Mouse (Mus musculus) heart, embryonic 13.5 days (tissue): ENCODE results near the gene Tbc1d1. TPM values are rescaled to one million over a fixed set of nuclear protein-coding genes. Genes with fewer than 3 reads are reported as not detected.

Experiments
- ATAC-seq: fragments of 200-750 bp; cut with Nextera tagmentation; 2 replicates; pipeline ENCODE4 v1.8.0; 2017; ENCODE audit warnings: moderate TSS enrichment; ENCODE audit not compliant: insufficient number of reproducible peaks, low FRiP score, low TSS enrichment; ENCODE audit errors: extremely low read depth
- H3K27ac ChIP-seq: fragments of 300-500 bp; sonication (generic); replicated peaks from 2 replicates; pipeline ENCODE4 v1.5.1; 2015; ENCODE audit warnings: moderate library complexity, mild to moderate bottlenecking, inconsistent platforms
- H3K27me3 ChIP-seq: fragments of 300-500 bp; sonication (generic); replicated peaks from 2 replicates; pipeline ENCODE4 v1.6.1; 2015; ENCODE audit warnings: mild to moderate bottlenecking, inconsistent platforms
- H3K36me3 ChIP-seq: fragments of 300-500 bp; sonication (generic); 2 replicates; pipeline ENCODE4 v1.6.1; 2015; ENCODE audit warnings: mild to moderate bottlenecking, inconsistent platforms
- H3K4me1 ChIP-seq: fragments of 300-500 bp; sonication (generic); 2 replicates; pipeline ENCODE4 v1.6.1; 2015; ENCODE audit warnings: inconsistent platforms
- H3K4me2 ChIP-seq: fragments of 300-500 bp; sonication (generic); 2 replicates; pipeline ENCODE4 v1.6.1; 2015; ENCODE audit warnings: inconsistent platforms, mild to moderate bottlenecking, moderate library complexity
- H3K4me3 ChIP-seq: fragments of 300-500 bp; sonication (generic); 2 replicates; pipeline ENCODE4 v1.5.1; 2015; ENCODE audit warnings: moderate library complexity, mild to moderate bottlenecking, inconsistent platforms
- H3K9ac ChIP-seq: fragments of 300-500 bp; sonication (generic); 2 replicates; pipeline ENCODE4 v1.6.1; 2015; ENCODE audit warnings: inconsistent platforms, mild to moderate bottlenecking, moderate library complexity
- H3K9me3 ChIP-seq: fragments of 300-500 bp; sonication (generic); 2 replicates; pipeline ENCODE4 v1.6.1; 2016; ENCODE audit warnings: inconsistent platforms
- WGBS: fragments of 180-500 bp; shearing (Covaris S2); methylation state at CpG from one replicate; pipeline ENCODE4 v1.1.7; 2015; ENCODE audit warnings: mixed read lengths; 5-methylcytosine and 5-hydroxymethylcytosine counted together
- polyA plus RNA-seq: library from polyadenylated mRNA; unstranded; fragments of >200 nt; fragmentation: Nextera tagmentation; extraction: Ambion mirVana; gene quantifications from 2 replicates; pipeline ENCODE4 v1.2.1, GENCODE M21; 2015

Gene Tbc1d1
- polyA plus RNA-seq, 1 experiment from 2014 or later: 25.4 TPM

- Histone ChIP-seq H3K9ac (no peak overlapping the region), H3K36me3 (no peaks in the 10 kb centered on the region), H3K27ac (no peak overlapping the region), H3K27me3 (no peaks in the 10 kb centered on the region), H3K4me1 (peaks cover 8% of the 10 kb centered on the region), H3K4me2 (no peak overlapping the region), H3K4me3 (no peak overlapping the region), H3K9me3 (no peaks in the 10 kb centered on the region)
- ATAC-seq: no peak
- 71% methylated on average over 4 of the region's 4 CpGs for WGBS
Measured at GRCm38 (mm10) chr5:64210817-64211216, 54.7 kb downstream of the Tbc1d1 start.

GRCm38 (mm10) chr5:64211284-64211683 is 55.2 kb downstream of the Tbc1d1 start:
- no peak overlapping the region for H3K4me2 ChIP-seq
- H3K27me3 ChIP-seq: no peaks in the 10 kb centered on the region
- no peak overlapping the region for H3K4me3 ChIP-seq
- 80% methylated on average over 7 of the region's 7 CpGs for WGBS
- H3K9me3 ChIP-seq: no peaks in the 10 kb centered on the region
- H3K36me3 ChIP-seq: no peaks in the 10 kb centered on the region
- peaks cover 8% of the 10 kb centered on the region for H3K4me1 ChIP-seq
- no peak overlapping the region for H3K27ac ChIP-seq
- no peak overlapping the region for H3K9ac ChIP-seq
- ATAC-seq: no peak

- WGBS: 60% methylated on average over 5 of the region's 5 CpGs
- no peak for ATAC-seq
- 0 out of 2 replicates have a peak overlapping the region, but pooled peaks have one; percentile 2 for H3K27ac ChIP-seq
Measured at GRCm38 (mm10) chr5:64212206-64212605, 56.1 kb downstream of the Tbc1d1 start.

GRCm38 (mm10) chr5:64212619-64213018 is 56.5 kb downstream of the Tbc1d1 start:
- H3K27me3 ChIP-seq: no peaks in the 10 kb centered on the region

More at GRCm38 (mm10) chr5:64212206-64212605, 56.1 kb downstream of the Tbc1d1 start:
- Histone ChIP-seq H3K36me3 (no peaks in the 10 kb centered on the region), H3K4me2 (no peak overlapping the region), H3K4me1 (peaks cover 8% of the 10 kb centered on the region), H3K4me3 (no peak overlapping the region), H3K9me3 (no peaks in the 10 kb centered on the region), H3K9ac (no peak overlapping the region), H3K27me3 (no peaks in the 10 kb centered on the region)

GRCm38 (mm10) chr5:64215806-64216205 is 59.7 kb downstream of the Tbc1d1 start:
- Histone ChIP-seq H3K4me1 (peaks cover 16% of the 10 kb centered on the region), H3K4me2 (no peak overlapping the region), H3K27me3 (no peaks in the 10 kb centered on the region), H3K27ac (no peak overlapping the region), H3K9ac (no peak overlapping the region), H3K36me3 (no peaks in the 10 kb centered on the region), H3K4me3 (no peak overlapping the region), H3K9me3 (no peaks in the 10 kb centered on the region)
- no peak for ATAC-seq
- WGBS: 81% methylated on average over 5 of the region's 5 CpGs

More at GRCm38 (mm10) chr5:64212619-64213018, 56.5 kb downstream of the Tbc1d1 start:
- no peak overlapping the region for H3K9ac ChIP-seq
- peaks cover 8% of the 10 kb centered on the region for H3K4me1 ChIP-seq
- no peaks in the 10 kb centered on the region for H3K9me3 ChIP-seq
- ATAC-seq: no peak
- H3K27ac ChIP-seq: 0 out of 2 replicates have a peak overlapping the region, but pooled peaks have one; percentile 2
- no peak overlapping the region for H3K4me3 ChIP-seq
- no peaks in the 10 kb centered on the region for H3K36me3 ChIP-seq
- 67% methylated on average over 3 of the region's 3 CpGs for WGBS
- H3K4me2 ChIP-seq: no peak overlapping the region

GRCm38 (mm10) chr5:64216326-64216725 is 60.2 kb downstream of the Tbc1d1 start:
- Histone ChIP-seq H3K27ac (no peak overlapping the region), H3K9ac (no peak overlapping the region), H3K36me3 (no peaks in the 10 kb centered on the region), H3K27me3 (no peaks in the 10 kb centered on the region), H3K4me1 (peaks cover 16% of the 10 kb centered on the region), H3K4me2 (no peak overlapping the region), H3K9me3 (no peaks in the 10 kb centered on the region), H3K4me3 (no peak overlapping the region)
- WGBS: 79% methylated on average over 4 of the region's 4 CpGs
- no peak for ATAC-seq

- no peak overlapping the region for H3K4me2 ChIP-seq
- 61% methylated on average over 8 of the region's 8 CpGs for WGBS
- no peak overlapping the region for H3K9ac ChIP-seq
- no peaks in the 10 kb centered on the region for H3K27me3 ChIP-seq
- no peaks in the 10 kb centered on the region for H3K9me3 ChIP-seq
- H3K4me1 ChIP-seq: peaks cover 12% of the 10 kb centered on the region
- no peak overlapping the region for H3K27ac ChIP-seq
- H3K36me3 ChIP-seq: no peaks in the 10 kb centered on the region
- no peak overlapping the region for H3K4me3 ChIP-seq
- no peak for ATAC-seq
Measured at GRCm38 (mm10) chr5:64217256-64217655, 61.2 kb downstream of the Tbc1d1 start.

- Histone ChIP-seq H3K9me3 (no peaks in the 10 kb centered on the region), H3K27ac (no peak overlapping the region), H3K9ac (no peak overlapping the region), H3K36me3 (no peaks in the 10 kb centered on the region), H3K4me2 (no peak overlapping the region), H3K4me1 (0 out of 2 replicates have a peak, but pooled peaks cover 8% of the 10 kb centered on the region), H3K27me3 (no peaks in the 10 kb centered on the region), H3K4me3 (no peak overlapping the region)
- WGBS: 73% methylated on average over 13 of the region's 13 CpGs
- ATAC-seq: no peak
Measured at GRCm38 (mm10) chr5:64217816-64218602, 61.9 kb downstream of the Tbc1d1 start.

GRCm38 (mm10) chr5:64218603-64218999 is 62.5 kb downstream of the Tbc1d1 start:
- 0 out of 2 replicates have a peak, but pooled peaks cover 8% of the 10 kb centered on the region for H3K4me1 ChIP-seq
- H3K27ac ChIP-seq: no peak overlapping the region
- H3K9me3 ChIP-seq: no peaks in the 10 kb centered on the region
- no peaks in the 10 kb centered on the region for H3K27me3 ChIP-seq
- H3K4me2 ChIP-seq: no peak overlapping the region
- H3K9ac ChIP-seq: no peak overlapping the region
- WGBS: 76% methylated on average over 7 of the region's 7 CpGs
- no peaks in the 10 kb centered on the region for H3K36me3 ChIP-seq
- ATAC-seq: no peak
- no peak overlapping the region for H3K4me3 ChIP-seq

GRCm38 (mm10) chr5:64220776-64221175 is 64.7 kb downstream of the Tbc1d1 start:
- Histone ChIP-seq H3K9ac (no peak overlapping the region), H3K4me2 (no peak overlapping the region), H3K36me3 (no peaks in the 10 kb centered on the region), H3K27me3 (no peaks in the 10 kb centered on the region), H3K9me3 (no peaks in the 10 kb centered on the region), H3K4me1 (peaks cover 15% of the 10 kb centered on the region), H3K4me3 (no peak overlapping the region), H3K27ac (no peak overlapping the region)
- 89% methylated on average over 4 of the region's 4 CpGs for WGBS
- ATAC-seq: no peak

GRCm38 (mm10) chr5:64224735-64225425 is 68.8 kb downstream of the Tbc1d1 start:
- no peaks in the 10 kb centered on the region for H3K36me3 ChIP-seq
- no peak overlapping the region for H3K9ac ChIP-seq
- 67% methylated on average over 9 of the region's 9 CpGs for WGBS
- no peaks in the 10 kb centered on the region for H3K27me3 ChIP-seq
- no peaks in the 10 kb centered on the region for H3K9me3 ChIP-seq
- peaks cover 14% of the 10 kb centered on the region for H3K4me1 ChIP-seq
- 0 out of 2 replicates have a peak overlapping the region, but pooled peaks have one; percentile 15 for H3K27ac ChIP-seq
- no peak overlapping the region for H3K4me3 ChIP-seq
- ATAC-seq: no peak
- H3K4me2 ChIP-seq: no peak overlapping the region
